Mouse (Mus musculus): Measurements from ENCODE around the gene Pip4k2c.
"Not testable (repeated sequence)": the region's sequence is repeated elsewhere in the genome, so short reads cannot be mapped to it uniquely, and the experiment has no call there.

The Pip4k2c gene

GRCm38 (mm10) chr10:127154241-127154640 lies 57.1 kb downstream of the Pip4k2c start:
- in situ Hi-C loops (cut with MboI; ENCODE audit: unreplicated experiment in 2 of 2): no loop called here

GRCm38 (mm10) chr10:127153323-127153722 lies 58.1 kb downstream of the Pip4k2c start:
- in situ Hi-C loops (cut with MboI; ENCODE audit: unreplicated experiment in 2 of 2): no loop called here

GRCm38 (mm10) chr10:127152556-127152955 lies 58.8 kb downstream of the Pip4k2c start:
- in situ Hi-C loops (cut with MboI; ENCODE audit: unreplicated experiment in 2 of 2): not testable (repeated sequence)

GRCm38 (mm10) chr10:127151233-127151632 lies 60.2 kb downstream of the Pip4k2c start:
- in situ Hi-C loops (cut with MboI; ENCODE audit: unreplicated experiment in 2 of 2): not testable (repeated sequence)

GRCm38 (mm10) chr10:127150471-127150872 lies 60.9 kb downstream of the Pip4k2c start:
- in situ Hi-C loops (cut with MboI; ENCODE audit: unreplicated experiment in 2 of 2): no loop called here

GRCm38 (mm10) chr10:127147135-127147534 lies 64.2 kb downstream of the Pip4k2c start:
- in situ Hi-C loops (cut with MboI; ENCODE audit: unreplicated experiment in 2 of 2): no loop called here
